Mouse (Mus musculus) retina, embryonic 14.5 days (tissue): Measurements from ENCODE around the gene Vmn1r159.
"Not testable (repeated sequence)": the region's sequence is repeated elsewhere in the genome, so short reads cannot be mapped to it uniquely, and the experiment has no call there.

ENCODE experiments used
- DNase-seq: peaks from one replicate; pipeline ENCODE4 v3.0.0-alpha.2; 2015; ENCODE audit warnings: low spot score

Vmn1r159 gene

DNA sequence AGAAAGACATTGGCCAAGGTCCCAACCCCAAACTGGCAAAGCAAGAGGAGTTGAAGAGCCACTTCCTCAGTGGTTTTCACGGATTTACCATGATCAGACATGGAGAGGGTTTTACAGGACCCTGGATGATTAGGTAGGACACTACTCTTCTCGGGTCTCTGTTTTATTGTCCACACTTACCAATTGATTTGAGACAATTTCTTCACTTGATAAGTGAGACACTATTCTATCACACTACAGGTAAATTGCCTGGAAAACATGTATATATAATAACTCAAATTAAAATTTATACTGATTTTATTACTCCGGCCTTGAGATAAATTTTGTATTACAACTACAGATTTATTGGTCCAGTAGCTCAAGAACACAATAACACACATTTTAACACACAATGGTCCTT, at the start of gene Vmn1r159:
Gene Vmn1r159, minus strand, starts transcription at position 101 of the 400 bp plus-strand sequence.
- DNase-seq = not testable (repeated sequence)

DNA sequence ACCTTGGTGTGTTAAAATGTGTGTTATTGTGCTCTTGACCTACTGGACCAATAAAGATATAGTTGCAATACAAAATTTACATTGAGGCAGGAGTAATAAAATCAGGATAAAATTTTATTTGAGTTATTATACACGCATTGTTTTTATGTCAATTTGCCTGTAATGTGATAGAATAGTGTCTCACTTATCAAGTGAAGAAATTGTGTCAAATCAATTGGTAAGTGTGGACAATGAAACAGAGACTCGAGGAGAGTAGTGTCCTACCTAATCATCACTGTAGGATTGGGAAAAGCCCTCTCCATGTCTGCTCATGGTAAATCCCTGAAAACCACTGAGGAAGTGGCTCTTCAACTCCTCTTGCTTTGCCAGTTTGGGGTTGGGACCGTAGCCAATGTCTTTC, 27.5 kb upstream of the Vmn1r159 start, which contains the start of gene Vmn1r160:
Gene Vmn1r160, plus strand, starts transcription at position 301 of the 400 bp plus-strand sequence.
- DNase-seq = not testable (repeated sequence)
